Mouse (Mus musculus) adrenal gland, adult 10 weeks (tissue): ENCODE data around the gene Chp2. TPM values are rescaled to one million over a fixed set of nuclear protein-coding genes. Genes with fewer than 3 reads are reported as not detected.

ENCODE experiments used
- polyA plus RNA-seq: library from polyadenylated mRNA; stranded (reverse); fragments of 350-450 nt; fragmentation: Illumina TruSeq; extraction: RNeasy Lipid Tissue Mini Kit (QIAGEN cat#74804); gene quantifications from one replicate; pipeline ENCODE4 v1.2.3, GENCODE M21; 2014; ENCODE audit warnings: low read depth, low replicate concordance

The Chp2 gene
- 1.8 TPM for polyA plus RNA-seq

GRCm38 (mm10) chr7:122219315-122219801 is at the start of gene Chp2:
TSS of gene Chp2 (plus strand) at chr7:122219496.

GRCm38 (mm10) chr7:122186043-122186442 is 33.3 kb upstream of the Chp2 start, which contains the start of gene Ern2:
TSS of gene Ern2 (minus strand) at chr7:122186207.

Other genes with a start within 250 kb of the Chp2 start
- gene Cog7, start 237.8 kb upstream of the Chp2 start, polyA plus RNA-seq: 16.6 TPM
- 3.3 TPM for gene Gga2, start 198.3 kb upstream of the Chp2 start, polyA plus RNA-seq
- gene Ubfd1, start 152.3 kb upstream of the Chp2 start, polyA plus RNA-seq: 37.2 TPM
- 3.3 TPM for gene Ears2, start 152.2 kb upstream of the Chp2 start, polyA plus RNA-seq
- gene Ndufab1, start 117.6 kb upstream of the Chp2 start, polyA plus RNA-seq: 737 TPM
- 1.8 TPM for gene Palb2, start 86.5 kb upstream of the Chp2 start, polyA plus RNA-seq
- gene Dctn5, start 86.5 kb upstream of the Chp2 start, polyA plus RNA-seq: 122 TPM
- 0.82 TPM for gene Plk1, start 60.1 kb upstream of the Chp2 start, polyA plus RNA-seq
- gene Ern2, start 33.3 kb upstream of the Chp2 start, polyA plus RNA-seq: not detected
- gene Prkcb, start 69.3 kb downstream of the Chp2 start, polyA plus RNA-seq: 25.9 TPM